Mouse (Mus musculus) brain, embryonic 14.5 days (tissue): ENCODE measurements around the gene Ppp6r3.
"Not testable (repeated sequence)": the region's sequence is repeated elsewhere in the genome, so short reads cannot be mapped to it uniquely, and the experiment has no call there.

Experiments
- CTCF ChIP-seq: fragments of 200-500 bp; IDR thresholded peaks from 2 replicates; pipeline ENCODE4 v1.5.1; 2012; ENCODE audit warnings: inconsistent platforms, mild to moderate bottlenecking, moderate library complexity, borderline replicate concordance; ENCODE audit not compliant: insufficient read depth, insufficient read length; ENCODE audit errors: extremely low read depth
- POLR2A ChIP-seq: fragments of 200-500 bp; IDR thresholded peaks from 2 replicates; pipeline ENCODE4 v1.6.1; 2012; ENCODE audit warnings: mild to moderate bottlenecking, inconsistent platforms, borderline replicate concordance; ENCODE audit not compliant: poor library complexity, insufficient read depth, insufficient read length, severe bottlenecking; ENCODE audit errors: extremely low read depth

GRCm38 (mm10) chr19:3587729-3588128 lies 12.2 kb upstream of the Ppp6r3 start:
- TF ChIP-seq CTCF, result peak; percentile 38; the same call in 1 of the 2 replicates
- not testable (repeated sequence) for TF ChIP-seq POLR2A
